Mouse (Mus musculus) lung, adult 2 months (tissue): ENCODE measurements around the gene Kcnh2. TPM values are rescaled to one million over a fixed set of nuclear protein-coding genes. Genes with fewer than 3 reads are reported as not detected.

Experiments used
- DNase-seq: peaks from one replicate; pipeline ENCODE4 v3.0.0; 2022
- H3K4me1 ChIP-seq: fragments of 200-500 bp; 2 replicates; pipeline ENCODE4 v1.6.1; 2011; ENCODE audit warnings: low read length; ENCODE audit not compliant: control insufficient read depth, insufficient read depth
- H3K4me3 ChIP-seq: fragments of 200-500 bp; replicated peaks from 2 replicates; pipeline ENCODE3; 2011; ENCODE audit warnings: low read depth, mild to moderate bottlenecking, control low read depth, low read length; ENCODE audit errors: extremely low read depth
- CTCF ChIP-seq: fragments of 200-500 bp; IDR thresholded peaks from 2 replicates; pipeline ENCODE4 v1.5.1; 2011; ENCODE audit warnings: mild to moderate bottlenecking, low read length, control low read depth; ENCODE audit not compliant: insufficient read depth
- POLR2A ChIP-seq: fragments of 200-500 bp; IDR thresholded peaks from 2 replicates; pipeline ENCODE4 v1.6.1; 2011; ENCODE audit warnings: low read depth, mild to moderate bottlenecking, control low read depth, low read length, borderline replicate concordance; ENCODE audit errors: extremely low read depth
- WGBS: fragments of 180-500 bp; shearing (Covaris S2); methylation state at CpG from one replicate; pipeline ENCODE4 v1.1.7; 2018; 5-methylcytosine and 5-hydroxymethylcytosine counted together
- polyA plus RNA-seq: library from polyadenylated mRNA; depleted of rRNA; stranded (reverse); fragments of >200 nt; gene quantifications from 2 replicates; pipeline ENCODE4 v1.2.3, GENCODE M21; 2012

Gene Kcnh2
- polyA plus RNA-seq, 1 experiment = 29.5 TPM

DNA sequence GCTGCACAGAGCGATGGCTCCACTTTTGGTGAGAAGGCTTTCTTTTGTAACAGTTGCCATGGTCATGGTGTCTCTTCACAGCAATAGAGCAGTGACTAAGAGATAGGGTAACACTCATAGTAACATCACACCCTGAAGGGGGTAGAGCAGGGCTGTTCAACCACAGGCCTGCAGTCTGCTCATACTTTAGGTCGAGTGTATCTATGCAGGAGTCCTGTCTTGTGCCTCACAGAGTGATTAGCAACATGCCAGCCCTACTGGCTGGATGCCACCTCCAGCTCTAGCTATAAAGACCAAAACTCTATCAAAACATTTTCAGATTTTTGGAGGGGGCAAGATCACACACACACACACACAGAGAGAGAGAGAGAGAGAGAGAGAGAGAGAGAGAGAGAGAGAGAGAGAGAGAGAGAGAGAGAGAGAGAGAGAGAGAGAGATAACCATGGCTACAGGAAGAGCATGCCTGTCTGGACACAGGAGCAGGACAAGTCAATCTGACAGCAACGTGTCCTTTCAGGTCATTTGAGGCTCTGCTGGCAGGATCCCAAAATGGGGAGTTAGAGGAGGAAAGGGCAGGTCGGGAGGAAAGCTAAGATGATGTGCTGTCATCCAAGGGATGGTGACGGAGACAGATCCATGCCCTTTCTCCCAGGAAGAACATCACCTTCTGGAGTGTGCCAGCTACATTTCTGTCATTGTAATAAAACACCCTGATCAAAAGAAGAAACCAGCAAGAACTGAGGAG lies 51.4 kb downstream of the Kcnh2 start:
- DNase-seq = no peak
- TF ChIP-seq POLR2A = no peak
- no peak for TF ChIP-seq CTCF
- Histone ChIP-seq H3K4me1 (no peaks in the 10 kb centered on the region), H3K4me3 (no peak overlapping the region)
- 33% methylated on average over 5 of the region's 5 CpGs for WGBS

DNA sequence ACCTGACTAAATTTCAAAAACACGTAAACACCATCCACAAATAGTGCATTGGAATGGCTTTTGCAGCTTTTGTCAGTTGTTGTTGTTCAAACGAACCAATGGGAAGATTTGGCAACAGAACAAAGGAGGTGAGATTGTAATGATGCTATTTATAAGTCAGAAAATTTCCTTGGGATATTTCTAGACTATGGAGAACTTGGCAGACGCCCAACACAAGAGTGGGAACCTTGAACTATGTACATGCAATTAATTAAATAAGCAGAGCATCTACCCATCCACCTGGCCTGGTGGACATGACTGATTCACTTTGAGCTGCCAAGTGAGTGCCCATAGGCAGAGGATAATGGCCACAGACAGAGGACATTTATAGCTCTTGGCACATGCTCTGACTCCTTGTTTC lies 59.5 kb downstream of the Kcnh2 start:
- no peak for TF ChIP-seq POLR2A
- no peak for TF ChIP-seq CTCF
- DNase-seq = no peak
- WGBS = 34% methylated on average over 3 of the region's 3 CpGs

GRCm38 (mm10) chr5:24286221-24286970 lies 65.0 kb downstream of the Kcnh2 start:
- Histone ChIP-seq H3K4me1 (no peaks in the 10 kb centered on the region), H3K4me3 (no peak overlapping the region)
- TF ChIP-seq CTCF (no peak), POLR2A (no peak)
- DNase-seq = no peak
- WGBS = 72% methylated on average over 7 of the region's 7 CpGs

More for the DNA sequence above, 59.5 kb downstream of the Kcnh2 start:
- Histone ChIP-seq H3K4me1 (no peaks in the 10 kb centered on the region), H3K4me3 (no peak overlapping the region)

GRCm38 (mm10) chr5:24284145-24284544 lies 67.3 kb downstream of the Kcnh2 start:
- H3K4me1 ChIP-seq = no peaks in the 10 kb centered on the region
- TF ChIP-seq CTCF (no peak), POLR2A (no peak)
- no peak overlapping the region for H3K4me3 ChIP-seq
- DNase-seq = no peak
- 70% methylated on average over 6 of the region's 6 CpGs for WGBS

DNA sequence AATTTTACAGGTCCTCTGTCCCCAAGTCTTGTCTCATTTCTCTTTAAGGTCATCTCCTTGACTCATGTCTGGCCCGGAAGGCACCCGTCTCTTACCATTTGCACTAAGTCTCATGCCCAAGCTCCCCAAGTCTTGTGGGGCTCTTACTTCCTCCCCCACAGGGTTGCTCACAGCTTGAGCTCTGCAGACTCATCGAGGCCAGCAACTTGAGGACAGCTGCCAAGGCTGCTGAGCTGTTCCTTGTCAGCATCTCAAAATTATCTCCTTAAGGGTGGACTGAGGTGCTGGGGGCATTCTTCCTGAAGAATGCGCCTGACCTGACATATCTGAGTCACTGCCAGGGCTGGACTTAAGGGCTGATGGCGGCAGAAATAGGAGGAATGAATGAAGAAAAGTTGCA lies 68.2 kb downstream of the Kcnh2 start:
- WGBS = 57% methylated on average over 5 of the region's 5 CpGs

DNA sequence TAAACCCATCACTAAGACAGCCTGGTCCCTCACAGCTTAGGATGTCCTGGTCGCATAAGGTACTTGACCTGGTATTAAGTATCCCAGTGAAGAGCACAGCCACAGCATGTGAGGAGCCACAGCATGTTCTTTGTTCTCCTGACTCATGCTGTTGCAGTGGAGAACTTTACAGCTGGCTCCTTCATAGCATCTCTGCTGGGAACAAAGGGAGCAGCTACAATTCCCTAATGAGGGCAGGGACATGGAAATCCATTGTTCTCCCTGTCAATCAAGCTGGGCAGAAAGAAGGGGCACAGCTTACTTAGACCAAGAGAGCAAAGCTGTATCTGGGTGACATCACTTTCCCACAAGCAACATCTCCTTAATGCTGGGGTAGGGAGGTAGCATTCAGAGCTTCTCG lies 70.9 kb downstream of the Kcnh2 start:
- H3K4me3 ChIP-seq = no peak overlapping the region
- DNase-seq = no peak
- H3K4me1 ChIP-seq = no peaks in the 10 kb centered on the region
- 81% methylated on average over 2 of the region's 2 CpGs for WGBS
- TF ChIP-seq CTCF (no peak), POLR2A (no peak)

More for the DNA sequence above, 68.2 kb downstream of the Kcnh2 start:
- Histone ChIP-seq H3K4me3 (no peak overlapping the region), H3K4me1 (no peaks in the 10 kb centered on the region)
- no peak for DNase-seq
- TF ChIP-seq CTCF (no peak), POLR2A (no peak)

DNA sequence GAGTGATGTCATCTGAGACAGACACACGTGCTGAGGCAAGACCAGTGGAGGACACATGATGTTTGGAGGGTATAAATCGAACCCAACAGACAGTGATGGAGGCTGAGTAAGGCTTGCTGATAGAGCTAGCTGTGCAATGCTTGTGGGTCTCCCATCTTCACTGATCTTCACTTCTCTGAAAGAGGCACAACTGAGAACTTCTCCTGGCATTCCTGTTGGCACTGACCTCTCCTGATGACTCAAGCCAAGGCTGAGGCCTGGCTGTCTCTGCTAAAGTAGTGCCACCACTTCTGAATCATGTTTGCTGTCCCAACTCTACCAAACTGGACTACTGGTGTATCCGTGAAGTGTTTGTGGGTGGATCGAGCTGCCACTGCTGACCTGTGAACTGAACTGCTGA lies 71.9 kb downstream of the Kcnh2 start:
- 76% methylated on average over 4 of the region's 4 CpGs for WGBS
- no peak for DNase-seq
- no peaks in the 10 kb centered on the region for H3K4me1 ChIP-seq
- TF ChIP-seq POLR2A (no peak), CTCF (no peak)
- no peak overlapping the region for H3K4me3 ChIP-seq

DNA sequence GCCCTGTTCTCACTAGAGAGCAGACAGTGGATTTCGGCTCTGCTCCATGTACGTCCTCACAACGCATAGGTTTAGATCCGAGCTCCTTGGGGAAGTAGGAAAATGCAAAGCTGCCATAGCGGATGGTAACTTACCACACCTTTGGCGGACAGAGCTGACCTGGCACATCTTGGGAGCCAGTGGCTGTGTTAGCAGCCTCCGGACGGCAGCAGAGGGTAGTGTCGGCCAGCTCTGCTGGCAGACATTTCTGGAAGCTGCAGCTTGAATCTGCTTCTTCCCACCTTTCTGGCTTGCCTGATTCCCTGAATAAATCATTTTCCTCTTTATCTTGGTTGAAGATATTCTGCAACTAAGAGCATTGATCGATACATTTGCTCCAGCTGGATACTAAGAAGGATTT lies 73.2 kb downstream of the Kcnh2 start:
- H3K4me1 ChIP-seq = no peaks in the 10 kb centered on the region
- TF ChIP-seq POLR2A (no peak), CTCF (no peak)
- 75% methylated on average over 10 of the region's 10 CpGs for WGBS
- H3K4me3 ChIP-seq = no peak overlapping the region
- DNase-seq = no peak

DNA sequence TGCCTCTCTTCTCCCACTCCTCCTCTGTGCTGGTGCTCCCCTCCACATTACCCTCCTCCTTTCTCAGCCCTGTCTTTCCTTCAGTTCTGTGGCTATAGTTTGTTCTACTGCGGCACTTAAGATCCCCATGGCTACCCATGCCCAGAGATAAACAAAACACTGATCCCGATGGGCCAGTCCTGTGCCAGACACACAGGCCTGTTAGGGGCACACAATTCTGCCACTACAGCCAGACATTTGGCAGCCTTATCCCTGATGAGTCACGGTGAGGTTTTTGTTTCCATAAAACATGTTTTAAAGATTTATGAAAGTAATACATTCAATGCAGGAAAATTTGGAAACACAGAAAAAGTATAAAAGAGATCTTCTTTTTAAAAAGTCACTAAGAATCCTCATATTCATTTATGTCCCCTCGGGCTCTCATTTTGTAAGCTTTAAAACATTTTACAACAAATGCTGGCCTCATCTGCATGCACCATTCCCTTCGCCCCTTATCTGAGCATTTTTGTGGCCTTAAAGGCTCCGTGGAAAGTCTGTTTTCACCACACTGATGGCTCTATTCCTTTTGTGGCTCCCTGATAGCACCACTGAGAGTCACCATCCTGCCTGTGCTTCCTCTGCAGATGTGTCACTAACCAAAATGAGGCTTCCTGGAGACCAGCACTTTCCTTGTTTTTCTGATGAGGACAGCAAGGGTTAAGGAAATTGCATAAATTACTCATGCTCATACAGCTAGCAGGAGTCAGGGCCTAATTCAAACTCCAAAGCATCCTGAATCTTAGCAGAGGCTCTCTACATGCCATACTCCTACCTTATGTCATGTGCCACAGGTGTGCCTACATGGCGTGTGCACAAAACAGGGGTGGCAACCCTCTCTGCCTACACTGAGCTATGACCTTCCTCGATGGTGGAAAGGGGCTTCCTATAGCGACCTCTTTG lies 77.5 kb downstream of the Kcnh2 start:
- Histone ChIP-seq H3K4me1 (no peaks in the 10 kb centered on the region), H3K4me3 (no peak overlapping the region)
- TF ChIP-seq CTCF = no peak
- no peak for DNase-seq
- 54% methylated on average over 9 of the region's 9 CpGs for WGBS
